ENCODE assay signal across 30 mouse cellular contexts in genomic region chr17:73694206-73694952, GRCm38 (mm10). TPM values are rescaled to one million over a fixed set of nuclear protein-coding genes. Genes with fewer than 3 reads are reported as not detected.
DNase-seq lines count a peak whose midpoint lies in the region; ATAC-seq lines count a peak whose summit lies in the region.
"Had no signal": no experiment of that assay in that cellular context is flagged by ENCODE, and none has a peak within 500 bp of the region (broad histone marks: within the 10 kb centered on the region; RNA-seq: fewer than 3 reads in every experiment).

No protein-coding gene starts in this region.

- no peak overlapping the region for H3K4me2 ChIP-seq in kidney, embryonic 15.5 days
- H3K4me2 ChIP-seq: embryonic facial prominence, embryonic 13.5 days; forebrain, embryonic 12.5 days; forebrain, embryonic 15.5 days; heart, embryonic 12.5 days; heart, embryonic 15.5 days; hindbrain, embryonic 14.5 days had no signal

- no peaks in the 10 kb centered on the region for H3K36me3 ChIP-seq in kidney, embryonic 15.5 days
- H3K36me3 ChIP-seq: embryonic facial prominence, embryonic 10.5 days; embryonic facial prominence, embryonic 13.5 days; forebrain, embryonic 12.5 days; forebrain, embryonic 15.5 days; heart, embryonic 12.5 days; heart, embryonic 15.5 days had no signal

- no peak overlapping the region for H3K9ac ChIP-seq in kidney, embryonic 15.5 days
- H3K9ac ChIP-seq: embryonic facial prominence, embryonic 13.5 days; forebrain, embryonic 12.5 days; forebrain, embryonic 15.5 days; heart, embryonic 12.5 days; heart, embryonic 15.5 days; hindbrain, embryonic 14.5 days had no signal

- no peaks in the 10 kb centered on the region for H3K9me3 ChIP-seq in kidney, embryonic 15.5 days (replicated peaks)
- H3K9me3 ChIP-seq: embryonic facial prominence, embryonic 10.5 days; embryonic facial prominence, embryonic 13.5 days; forebrain, embryonic 12.5 days; forebrain, embryonic 15.5 days; heart, embryonic 12.5 days; heart, embryonic 15.5 days had no signal

- DNase-seq in kidney, adult 11 months, result peak; percentile 11
- DNase-seq in kidney, postnatal 25 days, result no peak
- DNase-seq in kidney, postnatal 10 days, result no peak
- DNase-seq in R1 (ENCODE audit: low read depth, low spot score), result peak; percentile 17
- DNase-seq in kidney, postnatal 14 days, result peak; percentile 19
- no peak for DNase-seq in heart, postnatal 10 days
- no peak for DNase-seq in right cerebral cortex, postnatal 25 days
- DNase-seq: adrenal gland, adult 2 months; adrenal gland, postnatal 14 days; B cell, adult 2 months; cerebellum, adult 11-12 months; cerebellum, adult 8-10 months; cerebellum, postnatal 10 days; cerebellum, postnatal 36 days; embryo, embryonic 11 days; gastrocnemius, postnatal 25 days; heart, adult 18-20 months; heart, postnatal 14 days; heart, postnatal 4 days had no signal

- H3K27me3 ChIP-seq in kidney, embryonic 15.5 days, result no peaks in the 10 kb centered on the region
- H3K27me3 ChIP-seq: embryonic facial prominence, embryonic 13.5 days; forebrain, embryonic 15.5 days; heart, embryonic 12.5 days; heart, embryonic 15.5 days had no signal

- intact Hi-C loops in heart, postnatal 10 days (cut with DNase I), result no loop called here

- H3K4me1 ChIP-seq in kidney, embryonic 15.5 days, result no peaks in the 10 kb centered on the region
- H3K4me1 ChIP-seq: embryonic facial prominence, embryonic 13.5 days; heart, embryonic 15.5 days had no signal

- H3K27ac ChIP-seq in kidney, embryonic 15.5 days, result peak overlapping the region; percentile 68
- H3K27ac ChIP-seq: embryonic facial prominence, embryonic 10.5 days; embryonic facial prominence, embryonic 13.5 days; forebrain, embryonic 12.5 days; forebrain, embryonic 15.5 days; heart, embryonic 15.5 days; hindbrain, embryonic 14.5 days; hindbrain, postnatal 0 days had no signal

- no peak overlapping the region for H3K4me3 ChIP-seq in kidney, embryonic 15.5 days (replicated peaks)
- H3K4me3 ChIP-seq: embryonic facial prominence, embryonic 10.5 days; embryonic facial prominence, embryonic 13.5 days; erythroblast, embryonic 14.5 days; forebrain, embryonic 12.5 days; forebrain, embryonic 15.5 days; heart, embryonic 12.5 days; heart, embryonic 15.5 days had no signal

- no peak for ATAC-seq in kidney, embryonic 15.5 days (replicated peaks; ENCODE audit: low FRiP score)
- ATAC-seq: forebrain, embryonic 15.5 days; hindbrain, postnatal 0 days had no signal

- 63% methylated on average over 3 of the region's 3 CpGs for WGBS in kidney, embryonic 15.5 days

RNA-seq across cellular contexts. Expression of gene Galnt14, which starts 15.9 kb away (rescaled TPM):
- 13.0 and 14.6 TPM in 2 replicates for polyA plus RNA-seq in kidney, embryonic 15.5 days (2015; fragmentation: Nextera tagmentation; extraction: Ambion mirVana)
- total RNA-seq in heart, postnatal 10 days (2021), result under 1 TPM; 0.12 to 0.17 TPM
- total RNA-seq: gastrocnemius, adult 8-10 months; gastrocnemius, postnatal 25 days; heart, adult 18-20 months; heart, postnatal 14 days had no signal
- polyA plus RNA-seq: erythroblast, embryonic 14.5 days had no signal

Comparison
In these comparisons a context has a peak if more than half of its experiments do, and no peak if none do; other contexts are left out.
1. DNase-seq: peak in kidney, adult 11 months (single experiment), R1 (single experiment) and kidney, postnatal 14 days (single experiment); none in kidney, postnatal 25 days (0 of 2), kidney, postnatal 10 days (single experiment), heart, postnatal 10 days (0 of 2) and right cerebral cortex, postnatal 25 days (single experiment).